Mouse (Mus musculus): ENCODE results near the gene Vmp1. TPM values are rescaled to one million over a fixed set of nuclear protein-coding genes. Genes with fewer than 3 reads are reported as not detected.

The Vmp1 gene
- polyA plus RNA-seq, 1 experiment from 2014 or later: 103 TPM

MicroRNA genes within 50 kb of the gene (microRNA counts, 519-probe panel; counts per million panel counts)
- microRNA mmu-miR-21: 3,135 counts per million, percentile 79 among the panel's probes with 10 or more counts

Small RNAs within 50 kb of the gene (microRNA-seq; reads per million reads assigned to microRNA genes)
- gene Mir21a: 3,859 reads per million, percentile 90 among the genes with 10 or more reads in this experiment

Other genes with a start within 250 kb of the Vmp1 start
- 21.6 and 23.4 TPM in 2 replicates for gene Rnft1, start 199.2 kb downstream of the Vmp1 start, polyA plus RNA-seq (2015; fragmentation: Nextera tagmentation; extraction: Ambion mirVana)
- 57.1 and 66.4 TPM in 2 replicates for gene Rps6kb1, start 139.0 kb downstream of the Vmp1 start, polyA plus RNA-seq (2015; fragmentation: Nextera tagmentation; extraction: Ambion mirVana)
- gene Tubd1, start 138.8 kb downstream of the Vmp1 start, polyA plus RNA-seq (2015; fragmentation: Nextera tagmentation; extraction: Ambion mirVana): 10.9 and 11.3 TPM in 2 replicates
- gene Ptrh2, start 149 bp upstream of the Vmp1 start, polyA plus RNA-seq (2015; fragmentation: Nextera tagmentation; extraction: Ambion mirVana): 37.2 and 39.2 TPM in 2 replicates
- 149 and 167 TPM in 2 replicates for gene Cltc, start 73.7 kb upstream of the Vmp1 start, polyA plus RNA-seq (2015; fragmentation: Nextera tagmentation; extraction: Ambion mirVana)
- 30.5 and 35.1 TPM in 2 replicates for gene Dhx40, start 123.9 kb upstream of the Vmp1 start, polyA plus RNA-seq (2015; fragmentation: Nextera tagmentation; extraction: Ambion mirVana)